Mouse (Mus musculus) midbrain, embryonic 10.5 days (tissue): Measurements from ENCODE around the gene Itpr3. TPM values are rescaled to one million over a fixed set of nuclear protein-coding genes. Genes with fewer than 3 reads are reported as not detected.

Experiments
- DNase-seq: peaks from one replicate; pipeline ENCODE4 v3.0.0-alpha.2; 2017; ENCODE audit warnings: low spot score
- H3K27ac ChIP-seq: fragments of 300-500 bp; sonication (generic); replicated peaks from 2 replicates; pipeline ENCODE4 v1.5.1; 2016; ENCODE audit warnings: mild to moderate bottlenecking
- H3K27me3 ChIP-seq: fragments of 300-500 bp; sonication (generic); 2 replicates; pipeline ENCODE4 v1.6.1; 2016; ENCODE audit warnings: low read depth, mild to moderate bottlenecking; ENCODE audit not compliant: poor library complexity, severe bottlenecking
- H3K36me3 ChIP-seq: fragments of 300-500 bp; sonication (generic); 2 replicates; pipeline ENCODE4 v1.6.1; 2016; ENCODE audit warnings: mild to moderate bottlenecking, moderate library complexity
- H3K4me1 ChIP-seq: fragments of 300-500 bp; sonication (generic); 2 replicates; pipeline ENCODE4 v1.6.1; 2016
- H3K4me3 ChIP-seq: fragments of 300-500 bp; sonication (generic); 2 replicates; pipeline ENCODE4 v1.5.1; 2016; ENCODE audit warnings: mild to moderate bottlenecking, moderate library complexity
- H3K9me3 ChIP-seq: fragments of 300-500 bp; sonication (generic); replicated peaks from 2 replicates; pipeline ENCODE4 v1.6.1; 2016; ENCODE audit warnings: mild to moderate bottlenecking
- WGBS: fragments of 180-500 bp; shearing (Covaris S2); methylation state at CpG from one replicate; pipeline ENCODE4 v1.1.7; 2016; 5-methylcytosine and 5-hydroxymethylcytosine counted together
- polyA plus RNA-seq: library from polyadenylated mRNA; unstranded; fragments of >200 nt; fragmentation: Nextera tagmentation; extraction: Ambion mirVana; gene quantifications from 2 replicates; pipeline ENCODE4 v1.2.1, GENCODE M21; 2016

Gene Itpr3
- polyA plus RNA-seq, 1 experiment from 2014 or later, result 1.0 TPM

GRCm38 (mm10) chr17:27110072-27110471 lies 53.0 kb downstream of the Itpr3 start:
- Histone ChIP-seq H3K4me3 (no peak overlapping the region), H3K9me3 (no peaks in the 10 kb centered on the region), H3K36me3 (no peaks in the 10 kb centered on the region), H3K4me1 (peaks cover 8% of the 10 kb centered on the region), H3K27me3 (no peaks in the 10 kb centered on the region), H3K27ac (no peak overlapping the region)
- 94% methylated on average over 7 of the region's 7 CpGs for WGBS
- no peak for DNase-seq

DNA sequence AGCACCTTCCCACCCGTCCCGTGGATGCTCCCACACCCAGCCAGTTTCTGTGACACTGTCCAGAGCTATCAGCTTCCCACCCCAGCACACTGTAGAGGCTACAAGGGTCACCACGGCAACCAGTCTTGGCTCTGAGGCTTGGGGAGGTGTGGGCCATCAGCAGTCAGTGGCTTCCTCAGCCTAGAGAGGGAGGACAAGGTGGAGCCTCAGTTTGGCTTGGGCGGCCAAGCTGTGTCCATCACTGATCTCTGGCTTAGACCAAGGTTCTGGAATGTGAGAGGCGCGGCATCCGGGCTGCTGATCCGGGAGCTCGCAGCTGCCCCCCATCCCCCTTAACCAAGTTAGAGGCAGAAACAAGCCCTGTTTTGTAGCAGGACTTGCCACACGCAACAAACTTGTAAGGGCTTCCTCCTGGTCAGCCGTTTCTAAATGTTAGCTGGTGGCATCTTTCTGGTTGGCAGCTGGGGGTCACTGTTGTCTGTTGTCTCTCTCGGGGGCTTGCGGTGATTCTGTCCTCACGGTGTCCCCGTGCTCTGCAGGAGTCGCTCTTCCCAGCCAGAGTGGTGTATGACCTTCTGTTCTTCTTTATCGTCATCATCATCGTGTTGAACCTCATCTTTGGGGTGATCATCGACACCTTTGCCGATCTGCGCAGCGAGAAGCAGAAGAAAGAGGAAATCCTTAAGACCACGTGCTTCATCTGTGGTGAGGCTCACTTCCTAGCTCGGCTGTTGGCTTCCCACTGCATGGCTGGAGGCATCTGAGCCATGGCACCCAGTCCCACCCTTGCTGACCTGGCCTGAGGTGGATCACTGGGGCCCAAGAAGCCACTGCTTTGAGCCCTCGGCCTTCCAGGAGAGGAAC lies 61.8 kb downstream of the Itpr3 start:
- Histone ChIP-seq H3K36me3 (peaks cover 29% of the 10 kb centered on the region), H3K27ac (no peak overlapping the region), H3K4me3 (no peak overlapping the region), H3K4me1 (peaks cover 36% of the 10 kb centered on the region), H3K9me3 (peaks cover 13% of the 10 kb centered on the region), H3K27me3 (peaks cover 19% of the 10 kb centered on the region)
- DNase-seq, result no peak
- WGBS, result 85% methylated on average over 25 of the region's 25 CpGs

DNA sequence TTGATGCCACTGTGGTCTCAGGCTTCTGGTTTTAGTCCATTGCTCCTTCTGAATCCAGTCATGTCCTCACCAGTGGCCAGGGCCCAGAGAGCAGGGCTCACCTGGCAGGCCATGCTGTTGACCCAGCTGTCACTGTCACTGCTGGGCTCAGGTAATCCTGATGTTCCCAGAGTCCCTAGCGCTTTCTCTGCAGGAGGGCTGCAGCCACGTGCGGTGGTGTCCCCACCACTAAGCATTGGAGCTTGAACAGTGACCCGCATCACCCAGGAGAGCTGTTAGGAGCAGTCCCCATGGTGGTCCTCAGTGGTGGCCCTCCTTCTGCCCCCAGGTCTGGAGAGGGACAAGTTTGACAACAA lies 62.4 kb downstream of the Itpr3 start:
- no peak overlapping the region for H3K4me3 ChIP-seq
- no peak for DNase-seq
- peaks cover 35% of the 10 kb centered on the region for H3K36me3 ChIP-seq
- H3K4me1 ChIP-seq, result peaks cover 38% of the 10 kb centered on the region
- H3K27me3 ChIP-seq, result peaks cover 19% of the 10 kb centered on the region
- H3K9me3 ChIP-seq, result peaks cover 13% of the 10 kb centered on the region
- 66% methylated on average over 4 of the region's 4 CpGs for WGBS
- no peak overlapping the region for H3K27ac ChIP-seq

DNA sequence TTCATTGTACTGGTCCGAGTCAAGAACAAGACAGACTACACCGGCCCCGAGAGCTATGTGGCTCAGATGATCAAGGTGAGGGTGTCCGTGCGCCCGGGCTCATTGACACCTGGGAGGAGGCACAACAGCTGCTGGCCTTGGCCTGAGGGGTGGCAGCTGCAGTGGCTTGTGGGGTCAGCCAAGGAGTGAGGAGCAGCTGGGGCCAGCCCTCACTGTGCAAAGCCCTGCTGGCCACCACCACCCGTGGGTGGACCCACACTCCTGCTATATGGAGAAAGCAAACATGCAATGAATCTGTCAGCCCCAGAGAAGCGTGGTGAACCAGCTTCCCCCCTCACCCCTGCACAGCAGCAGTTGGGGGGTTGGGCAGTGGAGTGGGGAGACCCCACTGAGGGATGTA lies 62.9 kb downstream of the Itpr3 start:
- Histone ChIP-seq H3K27ac (0 out of 2 replicates have a peak overlapping the region, but pooled peaks have one; percentile 49), H3K4me1 (peaks cover 38% of the 10 kb centered on the region), H3K9me3 (peaks cover 13% of the 10 kb centered on the region), H3K36me3 (peaks cover 40% of the 10 kb centered on the region), H3K4me3 (no peak overlapping the region), H3K27me3 (peaks cover 19% of the 10 kb centered on the region)
- DNase-seq, result no peak
- WGBS, result 65% methylated on average over 8 of the region's 8 CpGs

GRCm38 (mm10) chr17:27120561-27121024 lies 63.5 kb downstream of the Itpr3 start:
- Histone ChIP-seq H3K27me3 (peaks cover 19% of the 10 kb centered on the region), H3K4me3 (peak overlapping the region; percentile 30; the same call in 1 of the 2 replicates), H3K9me3 (peaks cover 13% of the 10 kb centered on the region), H3K36me3 (peaks cover 45% of the 10 kb centered on the region), H3K27ac (peak overlapping the region; percentile 49), H3K4me1 (peaks cover 38% of the 10 kb centered on the region)
- DNase-seq, result peak; percentile 77
- 3% methylated on average over 18 of the region's 18 CpGs for WGBS

DNA sequence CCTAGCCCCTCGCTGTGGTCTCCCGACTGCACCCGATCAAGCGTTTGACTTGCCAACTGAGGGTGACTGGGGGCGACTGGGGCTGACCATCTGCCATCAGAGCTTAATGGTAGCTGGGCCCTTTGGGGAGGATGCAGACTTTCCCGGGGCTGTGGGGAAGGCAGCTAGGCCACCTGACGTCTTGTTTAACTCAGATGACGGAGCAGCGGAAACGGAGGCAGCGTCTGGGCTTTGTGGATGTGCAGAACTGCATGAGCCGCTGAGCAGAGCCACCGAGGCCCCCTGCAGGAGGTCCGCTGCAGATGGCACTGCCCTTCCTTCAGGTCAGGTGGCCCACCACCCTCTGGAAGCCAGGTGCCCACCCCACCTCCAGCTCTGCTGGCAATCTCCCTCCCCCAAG lies 64.2 kb downstream of the Itpr3 start:
- H3K27ac ChIP-seq, result peak overlapping the region; percentile 10; the same call in 1 of the 2 replicates
- WGBS, result 42% methylated on average over 14 of the region's 14 CpGs
- peaks cover 51% of the 10 kb centered on the region for H3K36me3 ChIP-seq
- H3K4me3 ChIP-seq, result no peak overlapping the region
- peaks cover 44% of the 10 kb centered on the region for H3K4me1 ChIP-seq
- DNase-seq, result no peak
- peaks cover 13% of the 10 kb centered on the region for H3K9me3 ChIP-seq
- H3K27me3 ChIP-seq, result peaks cover 19% of the 10 kb centered on the region

DNA sequence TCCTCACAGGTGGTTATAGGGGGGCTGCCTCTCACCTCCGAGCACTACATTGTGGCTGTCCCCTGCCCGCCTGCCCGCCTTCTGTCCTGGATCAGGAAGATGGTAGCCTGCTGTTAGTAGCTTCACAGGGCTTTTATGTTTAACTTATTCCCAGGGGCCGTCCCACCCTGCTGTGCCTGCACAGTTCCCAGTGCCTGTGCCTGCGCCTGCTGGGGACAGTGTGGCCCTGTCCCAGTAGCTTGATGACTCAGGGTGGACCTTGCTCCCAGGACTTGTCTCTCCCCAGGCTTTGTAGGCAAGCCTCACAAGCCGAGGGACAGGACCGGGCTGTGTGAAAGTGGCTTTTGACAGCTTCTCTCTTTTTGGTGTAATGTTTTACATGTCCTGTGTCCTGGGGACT lies 64.7 kb downstream of the Itpr3 start:
- Histone ChIP-seq H3K27me3 (peaks cover 19% of the 10 kb centered on the region), H3K4me3 (no peak overlapping the region), H3K36me3 (peaks cover 51% of the 10 kb centered on the region), H3K27ac (no peak overlapping the region), H3K4me1 (peaks cover 46% of the 10 kb centered on the region), H3K9me3 (peaks cover 10% of the 10 kb centered on the region)
- 66% methylated on average over 7 of the region's 7 CpGs for WGBS
- no peak for DNase-seq

- WGBS, result 89% methylated on average over 11 of the region's 11 CpGs
These were observed 65.6 kb downstream of the Itpr3 start for GRCm38 (mm10) chr17:27122701-27123100.

DNA sequence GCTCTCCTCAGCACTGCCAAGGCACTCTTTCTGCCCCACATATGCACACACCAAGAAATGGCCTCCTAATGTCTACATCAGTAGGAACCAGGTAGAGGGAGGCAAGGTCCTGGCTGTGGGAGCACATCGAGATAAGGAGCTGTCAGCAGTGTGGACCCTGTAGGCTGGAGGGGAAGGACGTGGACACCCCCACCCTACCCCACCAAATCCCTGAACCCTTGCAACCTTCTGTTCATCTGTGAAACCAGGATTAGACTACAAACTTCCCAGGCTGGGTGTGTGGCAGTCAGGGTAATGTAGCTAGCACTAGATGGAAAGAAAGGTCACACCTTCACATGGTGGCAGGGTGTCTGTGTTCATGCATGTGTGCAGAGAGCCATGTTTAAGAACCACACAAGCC lies 66.0 kb downstream of the Itpr3 start:
- 93% methylated on average over 2 of the region's 2 CpGs for WGBS
- no peaks in the 10 kb centered on the region for H3K9me3 ChIP-seq
- H3K4me3 ChIP-seq, result no peak overlapping the region
- H3K27me3 ChIP-seq, result peaks cover 19% of the 10 kb centered on the region
- H3K36me3 ChIP-seq, result peaks cover 51% of the 10 kb centered on the region
- H3K27ac ChIP-seq, result no peak overlapping the region
- peaks cover 54% of the 10 kb centered on the region for H3K4me1 ChIP-seq
- no peak for DNase-seq

More at GRCm38 (mm10) chr17:27122701-27123100, 65.6 kb downstream of the Itpr3 start:
- Histone ChIP-seq H3K9me3 (peaks cover 2% of the 10 kb centered on the region), H3K27me3 (peaks cover 19% of the 10 kb centered on the region), H3K27ac (no peak overlapping the region), H3K36me3 (peaks cover 51% of the 10 kb centered on the region), H3K4me1 (peaks cover 54% of the 10 kb centered on the region), H3K4me3 (no peak overlapping the region)
- DNase-seq, result no peak

GRCm38 (mm10) chr17:27123813-27124375 lies 66.8 kb downstream of the Itpr3 start:
- 86% methylated on average over 7 of the region's 7 CpGs for WGBS
- Histone ChIP-seq H3K36me3 (peaks cover 52% of the 10 kb centered on the region), H3K4me3 (no peak overlapping the region), H3K4me1 (peaks cover 51% of the 10 kb centered on the region), H3K27me3 (peaks cover 19% of the 10 kb centered on the region), H3K27ac (0 out of 2 replicates have a peak overlapping the region, but pooled peaks have one; percentile 38), H3K9me3 (no peaks in the 10 kb centered on the region)
- DNase-seq, result no peak

- DNase-seq, result peak; percentile 76
- peaks cover 16% of the 10 kb centered on the region for H3K27me3 ChIP-seq
- H3K9me3 ChIP-seq, result no peaks in the 10 kb centered on the region
- 32% methylated on average over 12 of the region's 12 CpGs for whole genome bisulfite sequencing
- no peak overlapping the region for H3K27ac ChIP-seq
- peaks cover 59% of the 10 kb centered on the region for H3K36me3 ChIP-seq
- peaks cover 53% of the 10 kb centered on the region for H3K4me1 ChIP-seq
- no peak overlapping the region for H3K4me3 ChIP-seq
These were observed 68.1 kb downstream of the Itpr3 start for GRCm38 (mm10) chr17:27125185-27125584.

DNA sequence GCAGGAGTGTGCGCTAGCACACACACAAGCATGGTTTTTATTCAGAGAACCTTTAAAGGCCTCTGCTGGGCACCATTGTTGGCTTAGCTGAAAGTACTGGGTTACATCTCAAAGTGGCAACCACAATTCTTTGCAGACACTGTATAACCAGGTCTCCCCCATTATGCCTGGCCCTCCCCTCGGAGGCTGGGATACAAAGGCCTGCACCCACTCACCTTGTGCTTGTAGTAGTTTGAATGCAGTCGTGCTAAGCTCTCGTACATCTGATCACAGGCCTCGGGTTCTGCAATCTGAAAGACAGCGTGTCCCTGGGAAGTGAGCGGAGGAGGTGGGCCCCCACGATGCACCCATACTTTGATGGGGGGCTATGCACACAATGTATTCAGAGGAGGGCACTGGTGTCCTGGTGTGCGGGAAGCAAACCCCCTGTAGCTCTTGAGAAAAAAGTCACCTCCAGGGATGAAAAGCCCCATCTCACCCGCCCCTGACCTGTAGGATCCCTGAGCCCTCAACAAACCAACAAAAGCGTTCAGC lies 68.6 kb downstream of the Itpr3 start:
- H3K4me1 ChIP-seq, result peaks cover 53% of the 10 kb centered on the region
- WGBS, result 84% methylated on average over 11 of the region's 11 CpGs
- peaks cover 60% of the 10 kb centered on the region for H3K36me3 ChIP-seq
- H3K27me3 ChIP-seq, result peaks cover 16% of the 10 kb centered on the region
- H3K27ac ChIP-seq, result no peak overlapping the region
- H3K9me3 ChIP-seq, result no peaks in the 10 kb centered on the region
- no peak for DNase-seq
- no peak overlapping the region for H3K4me3 ChIP-seq

DNA sequence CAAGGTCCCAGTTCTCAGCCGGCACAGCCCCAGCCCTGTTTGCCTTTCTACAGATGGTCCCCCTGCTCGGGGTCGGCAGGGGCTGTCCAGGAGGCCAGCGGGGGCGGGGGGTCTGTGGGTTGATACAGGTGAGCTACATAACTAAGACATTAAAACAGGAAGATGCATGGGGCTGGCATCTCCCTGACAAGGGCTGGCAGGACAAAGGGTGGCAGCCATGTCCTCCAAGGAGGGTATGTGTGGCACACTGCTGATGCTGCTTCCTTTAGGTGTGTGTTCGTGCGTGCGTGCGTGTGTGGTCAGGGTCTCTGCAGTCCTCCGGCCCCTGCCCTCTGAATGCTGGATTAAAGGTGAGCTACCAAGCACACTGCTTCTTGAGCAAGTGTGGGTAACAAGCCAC lies 69.9 kb downstream of the Itpr3 start:
- no peak overlapping the region for H3K4me3 ChIP-seq
- no peaks in the 10 kb centered on the region for H3K9me3 ChIP-seq
- peaks cover 60% of the 10 kb centered on the region for H3K36me3 ChIP-seq
- no peak for DNase-seq
- 0 out of 2 replicates have a peak, but pooled peaks cover 4% of the 10 kb centered on the region for H3K27me3 ChIP-seq
- WGBS, result 84% methylated on average over 10 of the region's 10 CpGs
- H3K27ac ChIP-seq, result no peak overlapping the region; the same call in 1 of the 2 replicates
- peaks cover 54% of the 10 kb centered on the region for H3K4me1 ChIP-seq
